Mouse (Mus musculus) olfactory bulb, adult 2 months (tissue): ENCODE measurements around the gene Camkmt.

Source experiments
- CTCF ChIP-seq: fragments of 200-500 bp; IDR thresholded peaks from 2 replicates; pipeline ENCODE4 v1.5.1; 2012; ENCODE audit warnings: low read depth, mild to moderate bottlenecking, low read length, moderate library complexity; ENCODE audit not compliant: insufficient read depth
- POLR2A ChIP-seq: fragments of 200-500 bp; IDR thresholded peaks from 2 replicates; pipeline ENCODE4 v1.6.1; 2012; ENCODE audit warnings: mild to moderate bottlenecking, low read depth, low read length, moderate library complexity; ENCODE audit not compliant: insufficient read depth

DNA sequence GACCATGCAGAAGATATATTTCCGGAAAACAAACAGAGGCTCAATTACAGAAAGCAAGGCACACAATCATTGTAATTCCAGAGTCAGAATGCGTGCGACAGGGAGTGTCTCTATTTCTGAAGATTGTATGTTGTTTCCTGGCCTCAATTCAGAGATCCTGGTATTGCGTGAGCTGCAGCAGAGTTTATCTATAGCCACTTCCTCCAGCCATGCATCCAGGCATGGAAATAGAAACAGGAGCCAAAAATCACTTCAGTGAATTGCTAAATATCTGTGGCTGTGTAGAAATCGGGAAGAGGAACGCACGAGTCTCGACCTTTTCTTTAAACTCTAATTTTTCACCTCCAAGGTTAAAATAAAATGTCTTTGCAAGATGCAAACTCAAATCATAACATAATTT is 287.1 kb downstream of the Camkmt start:
- TF ChIP-seq POLR2A: no peak
- no peak for TF ChIP-seq CTCF
